Mouse (Mus musculus) ES-Bruce4 (cell line): ENCODE measurements around the gene Tm6sf1.

Experiments used
- CTCF ChIP-seq: IDR thresholded peaks from one replicate; pipeline ENCODE4 v1.8.1; 2011; ENCODE audit warnings: low read depth, low read length
- EP300 ChIP-seq: IDR thresholded peaks from 2 replicates; pipeline ENCODE4 v1.6.1; 2011; ENCODE audit warnings: low read depth, low read length; ENCODE audit not compliant: insufficient read depth
- POLR2A ChIP-seq: IDR thresholded peaks from one replicate; pipeline ENCODE4 v1.8.1; 2011; ENCODE audit warnings: low read length; ENCODE audit not compliant: insufficient read depth

DNA sequence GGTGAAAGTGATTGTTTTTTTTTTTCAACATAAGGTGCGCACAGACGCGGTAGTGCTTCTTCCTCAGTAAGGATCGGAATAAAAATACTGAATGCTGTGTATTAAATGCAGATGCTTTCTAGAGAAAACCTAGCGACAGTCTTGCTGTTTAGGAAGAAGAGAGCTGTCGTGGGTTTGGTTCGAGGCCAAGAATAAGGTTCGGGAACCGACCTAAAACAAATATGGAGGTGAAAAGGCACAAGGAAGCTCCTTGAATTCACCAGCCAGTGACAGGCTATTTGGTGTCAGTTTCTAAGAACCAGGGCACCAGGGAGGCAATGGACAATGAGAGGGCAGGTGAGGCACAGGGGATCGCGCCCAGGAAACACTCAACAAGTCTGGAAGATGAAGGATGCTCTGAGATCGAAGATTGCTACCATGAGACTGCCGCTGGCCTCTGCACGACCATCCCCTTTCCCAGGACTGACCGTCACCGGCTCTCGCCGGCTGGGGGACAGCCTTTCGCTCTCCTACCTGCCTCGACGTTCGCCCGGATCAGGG is 74.3 kb downstream of the Tm6sf1 start:
- TF ChIP-seq CTCF (no peak), POLR2A (no peak), EP300 (no peak)
